Mouse (Mus musculus) frontal cortex, postnatal 36 days (tissue): ENCODE data around the gene Camta1.

Source experiments
- DNase-seq, 2 experiments: peaks; one replicate each; pipeline ENCODE4 v3.0.0; 2022; ENCODE audit warnings: low spot score in 2 of 2

Camta1 gene

GRCm38 (mm10) chr4:151861806-151862739 is at the start of gene Camta1:
Gene Camta1, minus strand, starts transcription at chr4:151861876.
- peak; percentile 99 to 100 for DNase-seq

DNA sequence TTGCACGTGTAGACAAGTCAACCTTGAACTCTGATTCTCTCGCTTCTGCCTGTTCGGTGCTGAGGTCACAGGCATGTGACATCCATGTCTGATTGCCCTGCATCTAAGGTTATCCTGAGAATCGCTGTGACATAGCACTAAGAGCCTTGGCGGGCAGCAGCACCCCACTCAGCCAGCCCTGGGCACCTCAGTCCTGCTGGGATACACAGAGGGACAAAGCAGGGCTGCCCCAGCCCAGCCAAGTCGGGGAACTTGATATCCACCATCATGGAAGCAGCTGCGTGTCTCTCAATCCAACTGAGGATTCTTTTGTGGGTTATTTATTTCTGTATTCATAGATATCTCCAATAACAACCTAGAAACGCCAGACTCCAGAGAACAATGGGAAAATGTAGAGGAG is 47.1 kb upstream of the Camta1 start:
- no peak for DNase-seq

DNA sequence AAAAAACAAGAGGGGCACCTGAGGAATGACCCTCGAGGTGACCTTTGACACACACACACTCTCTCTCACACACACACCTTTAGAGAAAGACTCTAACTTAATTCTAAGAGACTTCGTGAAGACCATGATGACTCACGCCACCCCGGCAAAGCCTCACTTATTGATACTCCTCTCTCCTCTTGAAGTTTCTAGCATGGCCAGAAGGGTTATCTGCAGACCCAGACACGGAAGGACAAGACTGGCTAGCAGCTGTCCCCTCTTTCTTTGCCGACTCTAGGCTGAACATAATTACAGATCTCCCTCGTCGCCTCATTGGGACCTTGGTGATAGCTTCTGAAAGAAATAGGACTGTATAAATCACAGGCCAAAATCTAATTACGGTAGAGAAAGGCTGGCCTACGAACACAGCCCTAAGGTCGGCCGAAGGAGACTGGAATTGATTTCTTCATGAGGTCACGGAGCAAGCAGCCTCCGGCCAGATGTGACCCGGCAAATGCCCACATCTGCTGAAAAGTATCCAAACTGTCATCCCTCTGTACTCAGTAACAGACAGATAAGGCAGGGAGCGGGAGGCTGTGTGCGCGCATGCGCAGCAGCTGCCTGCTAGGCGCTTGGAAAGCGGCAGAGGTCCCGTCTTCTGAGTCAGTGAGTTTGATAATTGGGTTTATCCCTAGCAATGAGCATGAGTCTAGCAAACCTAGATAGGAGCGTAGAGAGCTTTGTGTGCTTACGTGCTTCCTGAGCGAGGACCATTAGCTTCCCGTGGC is 46.1 kb upstream of the Camta1 start:
- no peak for DNase-seq

DNA sequence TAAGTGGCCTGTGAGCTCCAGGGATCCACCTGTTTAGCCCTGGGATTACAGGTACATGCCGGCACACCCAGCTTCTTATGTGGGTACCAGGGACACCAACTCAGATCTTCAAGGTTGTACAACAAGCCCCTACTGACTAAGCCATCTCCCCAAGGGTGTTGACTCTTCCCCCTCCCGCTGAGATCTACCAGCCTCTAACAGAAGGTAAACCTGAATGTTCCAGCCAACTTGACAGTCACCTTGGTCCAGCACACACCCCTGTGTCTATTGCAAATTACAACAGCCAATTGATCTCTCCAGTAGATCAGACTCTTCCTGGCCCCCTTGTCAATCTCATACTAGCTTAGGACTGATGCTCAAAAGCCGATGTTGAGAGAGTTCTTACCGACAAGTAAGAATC is 43.9 kb upstream of the Camta1 start:
- no peak for DNase-seq

GRCm38 (mm10) chr4:151904098-151904497 is 42.4 kb upstream of the Camta1 start:
- no peak for DNase-seq

DNA sequence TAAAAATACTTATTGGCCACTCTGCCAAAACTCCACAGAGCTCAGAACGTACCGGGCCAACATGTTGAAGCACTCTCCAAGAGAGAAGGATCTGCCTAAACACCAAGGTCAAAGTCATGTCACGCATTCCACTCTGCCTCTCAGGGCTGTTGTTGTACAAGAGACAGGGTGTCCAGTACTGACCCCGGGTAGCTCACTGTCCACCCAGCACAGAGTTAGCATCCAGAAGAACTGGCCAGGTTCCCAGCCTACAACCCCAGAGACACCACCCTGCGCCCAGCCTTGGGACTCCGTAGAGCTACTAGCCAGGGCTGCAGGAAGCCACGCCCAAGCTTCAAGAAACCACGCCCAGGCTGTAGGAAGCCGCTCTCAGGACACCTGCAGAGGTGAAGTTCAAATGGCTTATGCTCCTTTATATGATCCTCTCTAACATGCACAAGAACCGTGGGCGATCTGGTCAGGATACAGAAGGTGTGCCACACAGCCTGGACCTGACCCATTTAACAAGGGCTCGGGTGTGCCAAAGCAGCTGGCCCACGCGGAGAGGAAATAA is 41.1 kb upstream of the Camta1 start:
- no peak for DNase-seq

GRCm38 (mm10) chr4:151902046-151902688 is 40.5 kb upstream of the Camta1 start:
- DNase-seq: no peak

GRCm38 (mm10) chr4:151901422-151901821 is 39.7 kb upstream of the Camta1 start:
- no peak for DNase-seq

DNA sequence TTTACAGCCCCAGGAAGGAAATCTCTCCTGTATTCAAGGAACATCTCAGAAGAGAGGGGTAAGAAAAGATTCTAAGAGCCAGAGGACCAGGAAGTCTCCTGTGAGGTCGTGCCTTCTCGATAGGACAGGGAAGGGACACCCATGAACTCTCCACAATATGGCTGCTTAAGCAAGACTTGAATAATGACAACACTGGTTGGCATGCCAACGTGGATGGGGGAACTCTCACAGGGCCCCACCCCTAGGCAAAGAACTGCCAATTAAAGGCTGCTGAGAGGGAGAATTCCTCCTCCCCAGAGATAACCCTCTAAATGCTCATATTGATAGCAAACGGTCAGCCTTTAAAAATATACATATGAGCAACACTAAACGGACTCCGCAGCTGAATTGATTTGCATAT is 39.1 kb upstream of the Camta1 start:
- no peak for DNase-seq

- no peak for DNase-seq
Observed at GRCm38 (mm10) chr4:151899707-151900384, 38.2 kb upstream of the Camta1 start.

GRCm38 (mm10) chr4:151898600-151899245 is 37.0 kb upstream of the Camta1 start:
- no peak for DNase-seq

DNA sequence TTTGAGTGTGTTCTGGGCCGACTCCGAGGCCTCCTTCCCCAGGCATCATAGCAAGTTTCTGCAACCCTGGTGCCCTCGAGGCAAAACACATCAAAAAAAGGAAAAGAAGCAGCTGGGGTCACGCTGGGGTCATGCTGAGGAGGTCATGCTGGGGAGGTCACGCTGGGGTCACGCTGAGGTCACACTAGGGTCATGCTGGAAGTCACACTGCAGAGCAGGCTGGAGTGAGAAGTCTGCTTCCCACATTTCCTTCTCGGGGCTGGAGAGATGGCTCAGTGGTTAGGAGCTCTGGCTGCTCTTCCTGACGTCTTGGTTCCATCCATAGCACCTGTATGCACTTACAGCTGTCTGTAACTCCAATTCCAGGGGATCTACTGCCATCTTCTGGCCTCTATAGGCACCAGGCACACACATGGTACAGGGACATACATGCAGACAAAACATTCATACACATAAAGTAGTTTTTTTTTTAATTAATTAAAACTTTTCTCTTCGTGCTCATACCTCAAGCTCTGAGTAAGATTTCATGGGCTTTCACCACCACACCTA is 35.5 kb upstream of the Camta1 start:
- no peak for DNase-seq

DNA sequence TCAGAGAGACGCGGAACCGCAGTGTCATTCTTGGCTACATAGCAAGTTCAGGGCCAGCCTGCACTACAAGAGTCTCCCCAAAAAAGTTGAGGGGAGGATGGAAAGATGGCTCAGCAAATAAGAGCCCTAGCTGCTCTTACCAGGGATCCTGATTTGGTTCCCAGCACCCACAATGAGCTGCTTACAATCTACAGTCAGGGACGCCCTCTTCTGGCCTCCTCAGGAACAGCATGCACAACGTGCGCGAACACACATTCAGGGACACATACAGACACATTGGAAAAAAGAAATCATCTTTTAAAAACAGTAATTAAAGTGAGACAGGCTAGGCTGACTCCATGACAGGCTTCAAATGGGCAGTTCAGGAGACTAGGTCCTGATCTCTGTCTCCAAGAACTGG is 33.9 kb upstream of the Camta1 start:
- no peak for DNase-seq

DNA sequence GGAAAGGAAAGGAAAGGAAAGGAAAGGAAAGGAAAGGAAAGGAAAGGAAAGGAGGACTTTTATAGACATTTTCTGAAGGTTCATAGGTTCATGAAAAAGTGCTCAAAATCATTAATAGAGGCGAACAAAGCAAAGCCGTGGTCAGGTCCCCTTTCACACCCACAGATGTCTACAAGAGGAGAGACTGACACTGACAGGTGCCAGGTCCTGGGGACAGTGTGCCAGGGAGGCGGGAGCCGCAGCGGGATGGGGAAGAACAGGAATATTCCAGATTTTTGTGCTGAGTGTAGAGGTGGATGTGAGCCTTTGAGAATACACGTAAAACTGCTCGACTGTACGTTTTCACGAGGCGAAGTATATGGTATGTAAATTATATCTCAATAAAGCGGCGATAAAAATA is 33.2 kb upstream of the Camta1 start:
- no peak for DNase-seq

- no peak for DNase-seq
Observed at GRCm38 (mm10) chr4:151893241-151893640, 31.6 kb upstream of the Camta1 start.

DNA sequence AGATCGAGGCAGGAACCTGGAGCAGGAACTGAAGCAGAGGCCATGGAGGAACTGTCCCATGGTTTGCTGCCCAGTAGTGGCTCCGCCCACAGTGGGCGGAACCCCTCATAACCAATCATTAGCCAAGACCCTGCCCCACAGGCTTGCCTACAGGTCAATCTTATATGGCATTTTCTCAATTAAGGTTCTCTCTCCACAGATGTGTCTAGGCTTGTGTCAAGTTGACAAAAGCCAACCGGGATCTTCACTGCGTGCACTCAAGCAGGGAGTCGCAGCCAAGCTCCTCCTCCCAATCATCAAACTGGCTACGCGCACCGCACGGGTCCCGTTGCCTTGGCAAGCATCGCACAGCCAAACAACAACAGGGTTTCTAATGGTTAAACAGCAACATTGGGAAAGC is 19.9 kb upstream of the Camta1 start:
- DNase-seq: no peak

DNA sequence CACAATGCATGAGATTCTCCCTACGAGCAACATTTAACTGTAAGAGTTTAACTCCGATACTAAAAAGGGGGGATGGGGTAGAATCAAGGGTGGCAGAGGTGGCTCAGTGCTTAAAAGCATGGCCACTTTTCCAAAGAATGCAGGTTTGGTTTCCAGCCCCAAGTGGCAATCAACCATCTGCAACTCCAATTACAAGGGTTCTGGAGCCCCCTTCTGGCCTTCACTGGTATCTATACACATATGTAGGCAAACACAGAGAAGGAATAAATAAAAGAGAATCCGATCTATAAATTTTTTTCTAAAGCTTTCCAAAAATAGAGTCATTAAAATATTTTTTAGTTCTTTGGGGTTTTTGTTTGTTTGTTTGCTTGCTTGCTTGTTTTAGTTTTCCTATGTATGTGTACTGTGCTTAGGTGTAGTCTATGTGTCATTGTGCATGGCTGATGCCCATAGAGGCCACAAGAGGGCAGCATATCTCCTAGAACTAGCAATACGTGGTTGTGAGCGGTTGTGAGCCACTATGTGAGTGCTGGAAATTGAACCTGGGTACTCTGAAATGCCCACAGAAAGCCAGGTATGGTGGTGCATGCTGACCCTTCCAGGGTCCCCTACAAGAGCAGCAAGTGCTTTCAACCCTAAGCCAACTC is 18.5 kb upstream of the Camta1 start:
- DNase-seq: no peak

- DNase-seq: no peak
Observed at GRCm38 (mm10) chr4:151876400-151876799, 14.7 kb upstream of the Camta1 start.

- DNase-seq: no peak
Observed at GRCm38 (mm10) chr4:151863511-151863910, 1.8 kb upstream of the Camta1 start.

DNA sequence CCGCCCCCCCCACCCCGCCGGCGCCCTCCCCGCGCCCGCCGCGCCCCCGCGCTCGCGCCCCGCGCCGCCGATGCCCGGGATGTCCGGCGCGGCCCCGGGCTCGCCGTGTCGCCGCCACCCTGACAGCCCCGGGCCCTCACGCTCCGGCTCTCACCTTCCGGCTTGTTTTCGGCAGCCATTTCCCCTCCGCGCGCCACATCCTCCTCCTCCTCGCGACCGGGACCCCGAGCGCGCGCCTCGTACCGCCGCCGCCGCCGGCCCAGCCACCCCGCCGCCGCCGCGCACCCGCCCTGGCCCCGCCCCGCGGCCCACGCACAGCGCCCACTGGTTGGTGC is 238 bp downstream of the Camta1 start:
- DNase-seq: no peak
